Comparison of ENCODE assay signal across 11 mouse cellular contexts in genomic region chr16:38654308-38654707, GRCm38 (mm10). TPM values are rescaled to one million over a fixed set of nuclear protein-coding genes. Genes with fewer than 3 reads are reported as not detected.
DNase-seq lines count a peak whose midpoint lies in the region; ATAC-seq and TF ChIP-seq lines count a peak whose summit lies in the region.
"Had no signal": no experiment of that assay in that cellular context is flagged by ENCODE, and none has a peak within 500 bp of the region (broad histone marks: within the 10 kb centered on the region; RNA-seq: fewer than 3 reads in every experiment).

No protein-coding gene starts in this region.

- H3K9ac ChIP-seq in intestine, embryonic 16.5 days (ENCODE audit: low read depth, low read length): no peak overlapping the region
- H3K9ac ChIP-seq in intestine, postnatal 0 days (ENCODE audit: low read depth, low read length): no peak overlapping the region
- H3K9ac ChIP-seq in midbrain, embryonic 11.5 days (ENCODE audit: low read length): no peak overlapping the region
- H3K9ac ChIP-seq in hindbrain, embryonic 11.5 days (ENCODE audit: low read depth, low read length): no peak overlapping the region
- H3K9ac ChIP-seq: liver, embryonic 13.5 days had no signal

- no peak overlapping the region for H3K4me3 ChIP-seq in intestine, embryonic 16.5 days (ENCODE audit: low read length)
- H3K4me3 ChIP-seq in intestine, postnatal 0 days (ENCODE audit: low read depth, low read length): no peak overlapping the region
- no peak overlapping the region for H3K4me3 ChIP-seq in midbrain, embryonic 11.5 days (ENCODE audit: low read depth, low read length)
- H3K4me3 ChIP-seq in midbrain, embryonic 10.5 days: no peak overlapping the region
- no peak overlapping the region for H3K4me3 ChIP-seq in hindbrain, embryonic 11.5 days (ENCODE audit: low read depth, low read length)
- H3K4me3 ChIP-seq: erythroblast, embryonic 14.5 days; liver, embryonic 13.5 days had no signal

- H3K4me1 ChIP-seq in intestine, embryonic 16.5 days (ENCODE audit: control insufficient read depth, insufficient read depth, low read length): peaks cover 18% of the 10 kb centered on the region
- H3K4me1 ChIP-seq in intestine, postnatal 0 days (replicated peaks; ENCODE audit: control insufficient read depth, insufficient read depth, low read length): no peaks in the 10 kb centered on the region; the same call in none of the 2 replicates
- H3K4me1 ChIP-seq in midbrain, embryonic 11.5 days (ENCODE audit: control insufficient read depth, insufficient read depth, low read length): no peaks in the 10 kb centered on the region
- peaks cover 9% of the 10 kb centered on the region for H3K4me1 ChIP-seq in midbrain, embryonic 10.5 days
- H3K4me1 ChIP-seq in hindbrain, embryonic 11.5 days (replicated peaks; ENCODE audit: control insufficient read depth, insufficient read depth, low read length): no peaks in the 10 kb centered on the region

- H3K9me3 ChIP-seq in intestine, embryonic 16.5 days (ENCODE audit: control insufficient read depth, low read length): no peaks in the 10 kb centered on the region
- no peaks in the 10 kb centered on the region for H3K9me3 ChIP-seq in intestine, postnatal 0 days (ENCODE audit: control insufficient read depth)
- no peaks in the 10 kb centered on the region for H3K9me3 ChIP-seq in midbrain, embryonic 11.5 days (ENCODE audit: control insufficient read depth, low read length)
- no peaks in the 10 kb centered on the region for H3K9me3 ChIP-seq in midbrain, embryonic 10.5 days (replicated peaks)
- no peaks in the 10 kb centered on the region for H3K9me3 ChIP-seq in hindbrain, embryonic 11.5 days (ENCODE audit: control insufficient read depth, low read length)
- H3K9me3 ChIP-seq: liver, embryonic 13.5 days had no signal

- H3K36me3 ChIP-seq in intestine, embryonic 16.5 days (ENCODE audit: control insufficient read depth, insufficient read depth, low read length): no peaks in the 10 kb centered on the region
- no peaks in the 10 kb centered on the region for H3K36me3 ChIP-seq in intestine, postnatal 0 days (ENCODE audit: control insufficient read depth, insufficient read depth)
- H3K36me3 ChIP-seq in midbrain, embryonic 11.5 days (ENCODE audit: control insufficient read depth, insufficient read depth, low read length): no peaks in the 10 kb centered on the region
- no peaks in the 10 kb centered on the region for H3K36me3 ChIP-seq in midbrain, embryonic 10.5 days
- no peaks in the 10 kb centered on the region for H3K36me3 ChIP-seq in hindbrain, embryonic 11.5 days (ENCODE audit: control insufficient read depth, insufficient read depth, low read length)
- H3K36me3 ChIP-seq: liver, embryonic 13.5 days had no signal

- 0 out of 2 replicates have a peak, but pooled peaks have one; percentile 10 for ATAC-seq in cerebellum, adult (ENCODE audit: insufficient number of reproducible peaks, low FRiP score, low TSS enrichment)
- ATAC-seq in intestine, embryonic 16.5 days: peak; percentile 39; the same call in 1 of the 2 replicates
- ATAC-seq in intestine, postnatal 0 days: no peak
- no peak for ATAC-seq in midbrain, embryonic 11.5 days (ENCODE audit: low FRiP score)
- no peak for ATAC-seq in hindbrain, embryonic 11.5 days (ENCODE audit: low FRiP score)

- H3K27ac ChIP-seq in intestine, embryonic 16.5 days (ENCODE audit: low read length): no peak overlapping the region
- no peak overlapping the region for H3K27ac ChIP-seq in intestine, postnatal 0 days (ENCODE audit: low read depth, low read length)
- H3K27ac ChIP-seq in midbrain, embryonic 11.5 days (ENCODE audit: low read depth, low read length): no peak overlapping the region
- H3K27ac ChIP-seq in midbrain, embryonic 10.5 days (replicated peaks): no peak overlapping the region
- H3K27ac ChIP-seq in hindbrain, embryonic 11.5 days (ENCODE audit: low read depth, low read length): no peak overlapping the region
- H3K27ac ChIP-seq: liver, embryonic 13.5 days had no signal

- no peak for TF ChIP-seq CTCF in intestine, postnatal 0 days (IDR thresholded peaks at IDR 0.05; ENCODE audit: low read depth)

- H3K4me2 ChIP-seq in intestine, embryonic 16.5 days (ENCODE audit: low read depth, low read length): no peak overlapping the region
- H3K4me2 ChIP-seq in intestine, postnatal 0 days (replicated peaks; ENCODE audit: low read depth): no peak overlapping the region
- no peak overlapping the region for H3K4me2 ChIP-seq in midbrain, embryonic 11.5 days
- H3K4me2 ChIP-seq in hindbrain, embryonic 11.5 days (replicated peaks; ENCODE audit: low read depth, low read length): no peak overlapping the region
- H3K4me2 ChIP-seq: liver, embryonic 13.5 days had no signal

- no peaks in the 10 kb centered on the region for H3K27me3 ChIP-seq in intestine, embryonic 16.5 days (replicated peaks; ENCODE audit: control insufficient read depth, insufficient read depth, low read length)
- no peaks in the 10 kb centered on the region for H3K27me3 ChIP-seq in intestine, postnatal 0 days (replicated peaks; ENCODE audit: control insufficient read depth, insufficient read depth, low read length)
- H3K27me3 ChIP-seq in midbrain, embryonic 11.5 days (ENCODE audit: control insufficient read depth, insufficient read depth, low read length): no peaks in the 10 kb centered on the region
- no peaks in the 10 kb centered on the region for H3K27me3 ChIP-seq in midbrain, embryonic 10.5 days (ENCODE audit: low read depth, poor library complexity, severe bottlenecking)
- no peaks in the 10 kb centered on the region for H3K27me3 ChIP-seq in hindbrain, embryonic 11.5 days (ENCODE audit: control insufficient read depth, insufficient read depth, low read length)

- WGBS in intestine, embryonic 16.5 days: 43% methylated on average over 4 of the region's 4 CpGs
- WGBS in intestine, postnatal 0 days: 43% methylated on average over 4 of the region's 4 CpGs
- WGBS in midbrain, embryonic 11.5 days: 69% methylated on average over 4 of the region's 4 CpGs
- WGBS in midbrain, embryonic 10.5 days: 65% methylated on average over 4 of the region's 4 CpGs
- 70% methylated on average over 4 of the region's 4 CpGs for WGBS in hindbrain, embryonic 11.5 days

- no peak for DNase-seq in cerebellum, postnatal 25 days
- peak; percentile 62 for DNase-seq in midbrain, embryonic 11.5 days (ENCODE audit: low spot score, missing footprints)
- no peak for DNase-seq in midbrain, embryonic 10.5 days (ENCODE audit: low spot score)
- no peak for DNase-seq in hindbrain, embryonic 11.5 days (ENCODE audit: low spot score)
- no peak for DNase-seq in thymus, postnatal 4 days
- DNase-seq: adrenal gland, adult 8-10 months; liver, embryonic 13.5 days had no signal

RNA-seq across cellular contexts. Expression of gene Arhgap31, which starts 58.8 kb away (rescaled TPM):
- polyA plus RNA-seq in intestine, embryonic 16.5 days (2015; fragmentation: Nextera tagmentation; extraction: Ambion mirVana): 5.7 TPM in 2 replicates
- polyA plus RNA-seq in intestine, postnatal 0 days (2015; fragmentation: Nextera tagmentation; extraction: Ambion mirVana): 2.8 and 3.1 TPM in 2 replicates
- polyA plus RNA-seq in midbrain, embryonic 11.5 days (2014; fragmentation: Nextera tagmentation; extraction: Ambion mirVana): 7.1 and 8.4 TPM in 2 replicates
- 7.3 and 8.7 TPM in 2 replicates for polyA plus RNA-seq in midbrain, embryonic 10.5 days (2016; fragmentation: Nextera tagmentation; extraction: Ambion mirVana)
- polyA plus RNA-seq in hindbrain, embryonic 11.5 days (2014; fragmentation: Nextera tagmentation; extraction: Ambion mirVana): 7.3 and 9.0 TPM in 2 replicates

Comparison
In these comparisons a context has a peak if more than half of its experiments do, and no peak if none do; other contexts are left out.
1. ATAC-seq: peak in cerebellum, adult (single experiment) and intestine, embryonic 16.5 days (single experiment); none in intestine, postnatal 0 days (single experiment), midbrain, embryonic 11.5 days (single experiment) and hindbrain, embryonic 11.5 days (single experiment).